Mouse (Mus musculus) cerebellum, adult 9-11 months (tissue): Measurements from ENCODE around the gene Scrg1.
"Not testable (repeated sequence)": the region's sequence is repeated elsewhere in the genome, so short reads cannot be mapped to it uniquely, and the experiment has no call there.

Experiments
- DNase-seq: peaks from one replicate; pipeline ENCODE4 v3.0.0; 2022

Scrg1 gene

DNA sequence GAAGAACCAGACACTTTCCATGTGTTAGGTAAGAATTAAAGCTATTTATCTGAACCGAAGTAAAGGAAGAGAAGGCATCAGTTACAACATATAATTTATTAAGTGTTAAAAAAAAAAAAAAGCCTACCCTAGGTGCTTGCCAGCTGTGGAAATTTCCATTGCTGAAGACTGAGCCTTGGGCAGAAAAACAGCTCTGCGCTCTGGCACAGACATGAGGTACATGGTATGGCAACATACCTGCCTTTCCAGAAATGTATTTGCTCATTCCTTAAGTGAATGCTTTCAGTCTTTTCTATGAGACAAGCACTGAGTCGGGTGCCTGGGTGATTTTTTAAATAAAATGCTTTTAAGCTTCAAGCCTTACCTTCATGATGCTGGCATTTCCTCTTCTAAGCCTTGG lies 2.2 kb downstream of the Scrg1 start:
- DNase-seq: no peak

DNA sequence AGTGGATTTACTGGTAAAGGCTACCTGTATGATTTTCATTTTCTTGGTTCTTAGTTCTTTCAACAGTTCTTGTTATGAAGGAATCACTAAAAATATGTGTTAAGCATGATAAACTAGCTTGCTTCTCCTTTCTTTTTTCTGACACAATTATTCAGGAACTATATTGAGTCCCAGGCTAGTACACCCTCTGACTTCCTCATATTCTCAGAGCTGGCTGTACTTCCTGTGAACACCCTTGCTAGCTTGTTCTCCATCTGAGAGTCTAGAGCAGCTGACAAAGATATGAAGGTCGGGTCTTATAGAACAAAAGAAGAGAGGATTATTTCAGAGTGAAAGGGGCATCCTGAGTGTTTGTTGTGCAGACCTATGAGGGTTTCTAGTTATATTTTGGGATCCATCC lies 7.1 kb downstream of the Scrg1 start:
- DNase-seq: no peak

DNA sequence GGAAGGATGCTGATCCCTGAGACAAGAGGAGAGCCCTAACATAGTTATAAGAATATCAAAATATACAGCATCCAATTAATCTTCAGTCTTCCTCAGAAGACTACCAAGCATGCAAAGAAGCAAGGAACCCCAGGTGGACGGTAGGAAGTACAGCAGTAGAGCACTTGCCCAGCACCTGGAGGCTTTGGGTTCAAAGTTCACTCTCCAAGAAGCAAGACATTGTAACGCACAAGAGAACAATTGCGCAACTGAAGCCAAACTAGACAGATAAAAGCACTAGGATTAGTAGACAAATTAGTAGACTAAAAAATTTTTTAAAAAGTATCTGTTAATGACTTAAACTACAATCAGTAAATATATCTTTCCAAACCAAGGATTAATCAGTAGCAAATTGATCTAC lies 8.0 kb downstream of the Scrg1 start:
- no peak for DNase-seq

DNA sequence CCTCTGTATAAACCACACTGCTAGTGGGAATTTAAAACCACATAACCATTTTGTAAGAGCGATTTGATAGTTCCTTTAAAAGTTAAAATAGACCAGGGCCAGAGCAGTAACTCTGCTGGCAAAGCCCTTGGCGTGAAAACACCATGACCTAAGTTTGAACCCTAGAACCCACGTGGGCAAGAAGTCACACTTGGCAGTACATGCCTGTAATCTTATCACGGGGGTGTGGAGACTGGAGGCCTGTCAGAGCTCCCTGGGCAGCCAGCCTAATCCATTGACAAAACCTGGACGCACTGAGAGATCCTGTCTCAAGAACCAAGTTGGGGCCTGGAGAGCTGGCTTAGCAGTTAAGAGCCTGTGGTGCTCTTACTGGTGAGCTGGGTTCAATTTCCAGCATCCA lies 12.9 kb downstream of the Scrg1 start:
- DNase-seq: no peak

DNA sequence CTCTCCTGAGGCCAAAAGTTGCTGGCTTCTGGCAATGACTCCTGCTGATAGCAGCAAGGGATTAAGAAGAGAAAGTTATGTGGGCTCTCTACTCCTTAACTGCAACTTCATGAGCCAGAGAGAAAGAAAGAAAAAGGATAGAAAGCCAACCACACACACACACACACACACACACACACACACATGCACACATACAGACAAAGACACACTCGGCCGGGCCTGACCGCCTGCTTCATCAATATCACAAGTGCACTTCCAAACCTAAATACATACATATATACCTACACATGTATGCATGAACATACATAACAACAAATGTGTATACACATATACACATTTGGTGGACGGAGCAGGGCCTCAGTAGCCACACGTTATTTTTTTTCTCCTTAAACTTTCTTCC lies 15.1 kb downstream of the Scrg1 start:
- no peak for DNase-seq

DNA sequence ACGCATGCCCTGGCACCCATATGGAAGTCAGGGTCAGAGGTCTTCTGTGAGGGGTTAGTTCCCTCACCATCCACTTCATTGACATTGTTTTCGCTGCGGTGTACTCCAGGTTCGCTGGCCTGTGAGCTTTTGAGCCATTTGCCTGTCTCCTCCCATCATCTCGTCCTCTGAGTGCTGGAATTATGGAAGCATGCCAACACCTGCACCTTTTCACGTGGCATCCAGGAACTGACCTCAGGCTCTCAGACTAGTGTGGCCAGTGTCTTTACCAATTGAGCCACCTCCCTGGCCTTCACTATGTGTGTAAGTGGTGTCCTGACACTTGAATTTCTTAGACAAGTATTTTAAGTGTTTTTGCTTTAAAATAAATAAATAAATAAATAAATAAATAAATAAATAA lies 18.0 kb downstream of the Scrg1 start:
- no peak for DNase-seq

DNA sequence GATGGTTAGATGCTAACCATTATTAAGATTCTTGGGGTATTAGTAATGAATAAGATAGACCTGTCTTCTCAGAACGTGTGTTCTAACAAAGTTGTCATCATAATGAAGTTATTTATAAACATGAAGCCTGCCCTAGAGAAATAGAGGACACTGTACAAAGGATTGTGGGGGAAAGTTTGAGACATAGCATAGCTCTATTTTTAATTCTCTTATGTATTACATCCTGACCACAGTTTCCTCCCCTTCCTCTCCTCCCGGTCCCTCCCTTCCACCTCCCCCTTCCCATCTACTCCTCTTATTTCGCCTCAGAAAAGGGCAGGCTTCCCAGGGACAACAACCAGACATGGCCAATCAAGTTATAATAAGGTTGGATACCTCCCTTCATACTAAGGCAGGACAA lies 22.7 kb downstream of the Scrg1 start:
- no peak for DNase-seq

DNA sequence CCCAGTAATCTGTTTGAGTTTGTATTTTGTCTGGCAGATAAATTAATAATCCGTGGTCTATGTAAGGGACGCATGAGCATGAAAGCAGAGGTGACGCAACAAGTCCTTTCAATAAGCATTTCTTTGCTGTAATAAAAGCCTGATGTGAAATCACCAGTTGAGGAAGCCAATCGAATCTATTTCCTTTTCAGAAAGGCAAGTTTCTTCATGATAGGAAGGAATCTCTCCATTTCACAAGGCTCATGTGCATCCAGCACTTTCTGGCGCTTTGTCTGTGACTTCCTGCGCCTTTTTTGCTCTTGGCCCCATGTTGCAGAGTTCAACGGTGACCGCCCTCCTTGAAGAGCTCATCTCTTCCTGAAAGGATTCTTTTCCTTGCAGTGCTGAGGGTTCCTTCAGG lies 24.0 kb downstream of the Scrg1 start:
- DNase-seq: no peak

DNA sequence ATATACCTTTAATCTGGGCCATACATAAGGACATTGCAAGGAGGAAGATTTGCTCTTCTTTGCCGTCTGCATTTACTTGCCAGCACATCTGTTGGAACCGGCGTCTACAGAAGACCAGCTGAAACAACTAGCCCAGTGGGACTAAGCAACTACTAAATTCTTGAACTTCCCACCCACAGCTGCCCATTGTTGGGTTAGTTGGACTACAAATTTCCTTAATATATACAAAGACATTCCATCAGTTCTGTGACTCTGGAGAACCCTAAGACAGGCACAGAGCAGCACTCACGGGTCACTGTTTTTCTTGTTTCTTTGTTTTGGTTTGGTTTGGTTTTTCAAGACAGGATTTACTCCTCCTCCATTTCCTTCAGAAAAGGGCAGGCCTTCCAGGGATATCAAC lies 24.9 kb downstream of the Scrg1 start:
- no peak for DNase-seq

DNA sequence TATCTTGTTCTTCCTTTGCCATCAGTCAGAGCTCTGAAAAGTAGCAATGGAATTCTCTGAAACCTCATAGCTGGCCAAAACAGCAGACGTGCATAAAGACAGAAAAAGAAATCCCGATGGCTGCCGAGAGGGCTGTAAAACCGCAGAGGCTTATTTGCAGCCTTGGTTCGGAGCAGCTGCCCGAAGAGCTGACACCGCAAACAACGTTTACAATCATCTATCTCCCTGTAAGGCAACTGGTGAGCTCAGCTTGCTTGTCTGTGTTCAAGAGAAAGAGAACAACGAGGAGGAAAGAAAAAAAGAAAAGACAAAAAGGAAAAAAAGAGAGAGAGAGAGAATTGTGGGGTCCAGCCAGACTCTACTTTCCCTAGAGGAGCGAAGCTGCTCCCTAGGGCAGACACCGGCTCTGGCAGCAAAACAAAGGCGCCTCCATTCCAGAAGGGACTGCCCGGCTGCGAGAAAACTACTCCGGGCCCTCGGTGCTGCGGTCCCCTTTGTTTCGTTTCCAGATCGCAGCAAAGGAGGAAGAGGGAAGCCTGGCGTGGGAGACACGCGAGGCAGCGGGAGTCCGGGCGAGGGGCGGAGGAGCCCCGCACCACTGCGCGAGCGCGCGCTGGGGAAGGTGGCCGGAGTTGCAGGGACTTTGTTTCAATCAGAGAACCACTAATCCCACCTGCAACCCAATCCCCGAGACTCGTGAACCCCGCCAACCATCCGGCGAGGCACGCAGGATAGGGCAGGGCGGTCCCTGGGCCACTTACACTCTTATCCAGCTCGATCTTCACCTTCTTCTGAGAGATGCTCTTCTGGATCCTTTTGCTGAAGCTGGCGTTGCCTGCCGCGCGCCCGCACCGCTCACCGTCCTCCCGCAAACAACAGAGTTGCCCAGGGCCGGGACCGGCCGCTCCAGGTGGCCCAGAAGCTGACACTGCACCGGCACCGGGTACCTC lies 31.0 kb downstream of the Scrg1 start:
- peak; percentile 38 for DNase-seq

DNA sequence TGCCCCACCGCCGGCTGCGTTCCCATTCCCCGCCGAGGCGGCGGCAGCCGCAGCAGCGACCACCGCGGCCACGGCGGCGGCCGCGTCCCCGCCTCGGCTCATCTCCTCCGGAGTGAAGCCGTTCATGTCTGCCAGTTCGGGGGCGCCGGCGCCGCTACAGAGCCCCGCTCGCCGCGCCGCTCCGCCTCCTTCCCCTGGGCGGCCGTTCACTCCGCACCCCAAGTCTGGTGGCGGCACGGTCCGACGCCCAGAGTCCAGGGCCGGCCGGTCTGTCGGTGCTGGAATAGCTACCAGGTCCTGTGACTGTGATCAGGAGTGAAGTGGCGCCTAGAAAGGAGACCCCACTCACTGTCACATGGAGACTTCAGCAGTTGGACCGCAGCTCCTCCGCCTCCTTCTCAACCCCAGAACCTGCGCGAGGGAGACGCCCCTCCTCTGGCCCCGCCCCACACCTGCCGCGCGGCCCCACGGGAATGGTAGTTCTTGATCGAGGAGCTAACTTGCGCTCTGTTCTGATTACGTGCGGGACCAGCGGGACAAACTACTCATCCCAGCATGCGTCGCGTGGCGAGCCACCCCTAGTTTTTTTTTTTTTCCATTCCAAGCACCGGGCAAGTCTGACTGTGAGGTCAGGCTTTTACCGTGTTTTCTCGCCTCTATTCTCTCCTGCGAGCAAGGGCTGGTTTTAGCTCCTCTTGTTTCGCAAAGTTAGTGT lies 31.9 kb downstream of the Scrg1 start, which contains the start of gene Sap30:
Sap30 (minus strand) TSS at position 420 of the 715 bp plus-strand sequence.
- peak; percentile 99 for DNase-seq

DNA sequence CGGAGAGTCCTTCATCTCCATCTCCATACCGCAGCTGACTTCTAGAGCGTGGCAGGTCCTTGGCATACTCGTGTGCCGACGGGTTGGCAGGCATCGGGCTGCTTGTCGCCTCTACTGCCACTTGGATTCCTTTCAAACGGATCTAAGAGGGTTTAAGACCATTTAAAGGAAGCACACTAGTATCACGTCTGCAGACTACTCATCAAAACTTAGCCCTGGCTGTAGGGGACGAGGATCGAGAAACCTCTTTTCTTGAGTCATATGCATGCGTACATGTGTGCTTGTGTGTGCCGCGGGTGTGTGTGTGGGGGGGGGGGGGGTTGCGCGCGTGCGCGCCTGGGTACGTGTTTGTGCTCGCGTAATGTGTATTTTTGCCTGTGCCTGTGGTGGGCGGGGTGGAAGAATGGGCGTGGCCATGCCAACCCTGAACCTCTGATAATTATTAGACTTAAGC lies 32.6 kb downstream of the Scrg1 start:
- peak; percentile 82 for DNase-seq

DNA sequence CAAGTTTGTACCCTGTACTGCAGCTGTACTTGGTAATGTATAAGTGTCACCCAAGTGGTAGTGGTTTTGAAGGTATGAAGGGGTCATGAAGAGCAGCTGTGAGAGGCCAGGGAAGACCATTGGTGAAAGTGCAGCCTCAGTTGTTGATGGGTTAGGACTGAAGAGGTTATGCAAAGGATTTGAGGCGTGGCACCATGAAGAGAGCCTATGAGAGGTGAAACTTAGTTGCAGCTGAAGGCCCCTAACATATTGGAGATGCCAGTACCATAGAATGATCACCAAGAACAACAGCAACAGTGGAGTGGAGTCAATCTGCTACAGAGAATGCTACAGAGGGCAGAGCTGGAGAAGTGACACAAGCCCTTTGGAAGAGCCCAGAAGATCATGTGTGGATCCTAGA lies 33.6 kb downstream of the Scrg1 start:
- DNase-seq: no peak

DNA sequence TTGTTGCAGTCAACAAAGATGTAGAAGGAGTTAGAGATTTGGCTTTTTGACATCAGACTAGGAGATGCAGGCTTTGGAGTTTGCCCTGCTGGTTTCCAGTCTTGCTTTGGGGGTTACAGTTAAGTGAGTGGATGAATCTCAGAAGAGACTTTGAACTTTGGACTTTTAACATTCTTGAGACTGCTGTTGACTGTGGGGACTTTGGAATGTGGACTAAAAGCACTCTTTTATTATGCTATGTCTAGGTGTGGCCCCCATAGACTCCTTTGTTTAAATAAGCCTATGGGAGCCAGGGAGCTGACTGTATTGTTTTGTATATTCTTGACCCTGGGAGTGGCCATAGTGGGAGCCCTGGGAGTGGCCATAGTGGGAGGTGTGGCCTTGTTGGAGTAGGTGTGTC lies 34.2 kb downstream of the Scrg1 start:
- DNase-seq: no peak

DNA sequence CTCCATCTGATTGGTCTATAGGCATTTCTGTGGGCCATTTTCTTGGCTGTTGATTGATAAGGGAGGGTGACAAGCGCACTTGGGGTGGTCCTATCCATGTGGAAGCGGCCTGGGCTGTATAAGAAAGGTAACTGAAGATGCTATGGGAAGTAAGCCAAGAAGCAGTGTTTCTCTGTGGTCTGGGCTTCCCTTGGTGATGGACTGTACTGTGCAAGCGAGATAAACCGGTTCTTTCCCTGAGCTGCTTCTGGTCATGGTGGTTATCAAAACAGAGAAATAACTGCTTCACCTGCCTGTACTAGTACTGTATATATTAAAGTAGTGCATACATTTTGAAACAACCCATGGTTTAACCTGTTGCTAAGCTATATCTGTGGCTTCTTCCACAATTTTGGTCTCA lies 36.1 kb downstream of the Scrg1 start:
- DNase-seq: no peak

DNA sequence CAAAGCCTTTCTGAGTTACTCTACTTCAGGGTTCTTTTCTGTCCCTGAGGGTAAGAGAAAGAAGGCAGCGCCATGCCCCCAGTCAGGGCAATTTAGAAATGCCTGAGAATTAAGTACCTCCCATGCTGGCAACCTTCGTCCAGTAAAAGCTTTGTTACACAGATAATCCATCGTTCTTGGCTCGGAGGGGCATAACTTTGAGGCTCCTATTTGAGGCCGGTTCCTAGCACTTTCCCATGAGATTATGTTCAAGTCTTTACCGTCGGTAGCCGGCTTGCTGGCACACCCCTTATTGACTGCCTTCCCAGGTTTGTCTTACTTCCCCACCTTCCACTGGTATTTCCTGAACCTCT lies 42.7 kb downstream of the Scrg1 start:
- DNase-seq: no peak

DNA sequence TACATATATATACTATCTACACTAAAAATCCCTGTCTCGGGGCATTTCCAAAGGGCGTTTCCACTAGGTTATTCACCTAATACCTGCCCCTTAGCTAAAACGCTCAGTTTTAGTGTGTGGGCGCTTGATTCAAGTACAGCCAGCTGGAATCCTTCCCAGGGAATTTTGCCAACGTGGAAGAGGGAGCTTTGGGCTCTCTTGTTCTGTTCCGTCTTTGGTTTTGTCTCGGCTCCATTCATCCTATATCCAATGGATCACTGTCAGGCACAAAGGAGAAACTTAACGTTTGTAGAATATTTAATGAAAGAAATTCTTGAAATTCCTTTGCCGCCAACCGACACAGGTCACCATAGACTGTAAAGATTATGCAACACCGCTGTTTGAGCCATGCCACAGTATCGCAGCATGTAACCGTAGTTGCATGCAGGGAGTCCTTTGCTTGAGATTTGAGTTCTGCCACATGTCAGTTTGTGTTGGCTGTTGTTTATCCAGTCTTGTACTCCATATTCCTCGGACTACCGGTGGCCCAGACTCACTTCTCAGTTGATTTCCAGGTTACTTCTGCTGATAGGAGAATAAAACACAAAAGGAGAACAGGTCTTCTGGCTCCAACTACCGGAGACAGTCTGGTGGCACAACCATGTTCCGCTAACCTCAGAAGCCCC lies 43.3 kb downstream of the Scrg1 start:
- peak; percentile 84 for DNase-seq

DNA sequence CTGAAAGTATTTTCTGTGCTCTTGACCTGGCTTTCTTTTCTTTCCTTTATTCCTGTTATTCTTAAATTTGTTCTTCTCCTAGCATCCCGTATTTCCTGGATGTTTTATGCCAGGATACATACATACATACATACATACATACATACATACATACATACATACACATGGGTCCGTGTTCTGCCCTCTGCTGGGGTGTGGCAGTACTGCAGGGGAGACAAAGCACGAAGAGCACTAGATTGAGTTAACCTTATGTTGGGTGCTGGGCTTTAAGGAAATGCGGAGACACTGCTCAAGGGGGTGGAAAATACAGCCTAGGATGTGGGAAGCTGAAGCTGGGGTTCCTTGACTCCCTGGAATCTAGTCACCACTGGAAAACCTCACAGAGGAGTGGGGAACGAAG lies 47.9 kb downstream of the Scrg1 start:
- DNase-seq: peak; percentile 44

DNA sequence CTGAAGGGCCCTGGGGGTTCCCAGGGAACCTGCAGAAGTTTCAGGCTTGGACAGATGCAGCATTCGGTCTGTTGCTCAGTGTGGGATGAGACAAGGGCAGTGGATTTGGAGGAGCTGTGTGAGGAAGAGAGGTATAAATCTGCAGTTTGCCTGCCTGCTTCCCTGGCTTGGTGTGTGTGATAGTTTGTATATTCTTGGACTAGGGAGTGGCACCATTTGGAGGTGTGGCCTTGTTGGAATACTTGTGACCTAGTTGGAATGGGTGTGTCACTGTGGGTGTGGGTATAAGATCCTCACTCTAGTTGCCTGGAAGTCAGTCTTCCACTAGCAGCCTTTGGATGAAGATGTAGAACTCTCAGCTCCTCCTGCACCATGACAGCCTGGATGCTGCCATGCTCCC lies 49.8 kb downstream of the Scrg1 start:
- DNase-seq: not testable (repeated sequence)

DNA sequence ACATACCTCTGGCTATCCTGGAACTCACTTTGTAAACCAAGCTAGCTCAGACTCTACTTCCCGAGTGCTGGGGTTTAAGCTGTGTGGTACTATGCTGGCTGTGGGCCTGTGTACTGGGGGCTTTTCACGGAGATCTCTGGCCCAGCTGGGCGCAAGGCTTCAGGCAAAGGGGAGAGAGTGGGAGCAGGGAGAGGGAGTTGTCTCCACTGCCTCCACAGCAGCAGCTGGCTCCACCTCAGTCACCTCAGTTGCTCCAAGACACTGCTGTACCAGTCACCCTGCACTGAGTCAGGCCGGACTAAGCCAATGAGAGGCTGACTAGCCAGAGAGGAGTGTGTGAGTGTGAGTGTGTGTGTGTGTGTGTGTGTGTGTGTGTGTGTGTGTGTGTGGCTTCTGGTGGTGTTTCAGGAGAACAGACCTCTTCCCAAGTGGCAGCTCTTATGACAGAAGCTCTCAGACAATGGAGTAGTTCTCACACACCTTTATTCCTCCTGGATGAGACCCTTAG lies 51.9 kb downstream of the Scrg1 start:
- DNase-seq: no peak

DNA sequence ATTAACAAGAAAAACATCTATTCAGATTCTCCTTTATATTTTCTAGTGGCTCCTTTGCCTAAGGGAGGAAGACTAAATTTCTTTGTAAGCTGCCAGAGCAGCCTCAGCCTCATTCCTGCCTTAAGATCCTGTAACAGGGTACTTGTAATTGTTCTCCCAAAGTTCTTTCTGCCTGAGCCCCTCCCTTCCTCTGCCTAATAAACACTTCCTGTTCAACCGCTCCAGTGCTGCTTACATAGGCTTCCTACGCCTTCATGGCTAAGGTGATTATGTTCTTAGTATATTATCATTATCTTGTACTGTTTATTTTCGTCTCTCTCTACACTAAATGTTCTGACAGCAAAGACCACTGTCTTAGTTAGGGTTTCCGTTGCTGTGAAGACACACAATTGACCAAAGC lies 52.9 kb downstream of the Scrg1 start:
- no peak for DNase-seq

DNA sequence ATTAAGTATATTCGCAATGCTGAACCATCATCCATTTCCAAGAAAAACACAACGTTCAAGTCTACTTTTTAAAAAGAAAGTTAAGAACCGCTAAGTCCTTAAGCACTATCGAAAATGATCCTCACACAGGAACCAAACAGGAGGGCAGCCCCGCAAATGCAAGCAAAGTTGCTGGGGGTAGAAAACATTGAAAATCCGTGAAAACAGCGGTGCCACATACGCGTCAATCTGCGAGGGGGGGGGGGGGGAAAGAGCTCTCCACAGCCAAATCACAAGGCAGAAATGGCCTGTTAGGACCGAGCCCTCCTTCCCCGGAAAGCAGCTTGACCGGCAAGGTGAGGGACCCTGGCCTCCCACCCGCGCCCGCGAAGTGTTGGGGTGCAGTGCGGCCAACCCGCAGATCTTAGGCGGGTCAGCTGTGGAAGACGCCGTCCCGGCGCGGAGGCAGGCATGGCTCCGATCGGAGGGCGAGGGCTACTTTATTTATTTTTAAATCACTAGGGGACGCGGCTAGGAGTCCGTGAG lies 55.1 kb downstream of the Scrg1 start:
- no peak for DNase-seq
